Mouse (Mus musculus) bone marrow macrophage, adult 2 months (primary cell): ENCODE results near the gene Dab1.

Experiments
- CTCF ChIP-seq: IDR thresholded peaks from 2 replicates; pipeline ENCODE4 v1.5.1; 2012; ENCODE audit warnings: low read depth, mild to moderate bottlenecking, low read length, moderate library complexity
- POLR2A ChIP-seq: IDR thresholded peaks from 2 replicates; pipeline ENCODE4 v1.6.1; 2012; ENCODE audit warnings: mild to moderate bottlenecking, low read depth, low read length, borderline replicate concordance

DNA sequence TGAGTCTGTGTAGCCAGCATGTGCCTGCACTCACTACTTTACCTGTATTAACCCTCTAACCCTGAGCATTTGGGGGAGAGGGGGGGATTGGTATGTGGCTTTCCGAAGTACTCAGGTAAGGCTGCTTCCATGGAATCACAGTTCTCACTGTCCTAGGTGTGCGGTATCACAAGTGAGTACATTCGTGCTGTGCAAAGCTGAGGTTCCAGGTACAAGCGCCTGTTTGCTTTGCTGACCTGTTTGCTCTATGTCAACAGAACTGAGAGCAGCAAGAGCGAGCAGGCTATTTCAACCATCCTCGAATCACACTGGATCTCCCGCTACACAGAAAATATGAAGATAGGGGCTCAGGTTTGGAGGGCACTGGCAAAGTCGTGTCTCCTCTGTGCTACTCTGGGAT lies 1146.9 kb downstream of the Dab1 start, which contains the start of gene C8b:
- TF ChIP-seq CTCF = no peak
- TF ChIP-seq POLR2A = no peak
